ENCODE assay signal across 7 mouse cellular contexts in genomic region chr9:106280386-106280785, GRCm38 (mm10). TPM values are rescaled to one million over a fixed set of nuclear protein-coding genes. Genes with fewer than 3 reads are reported as not detected.
A peak's percentile ranks its signal among the peaks of the same experiment; 100 is the strongest.
DNase-seq lines count a peak whose midpoint lies in the region; ATAC-seq and TF ChIP-seq lines count a peak whose summit lies in the region.

No protein-coding gene starts in this region.

- peaks cover 27% of the 10 kb centered on the region for H3K36me3 ChIP-seq in erythroblast, embryonic 14.5 days (ENCODE audit: control insufficient read depth)
- peaks cover 17% of the 10 kb centered on the region; the same call in 1 of the 2 replicates for H3K36me3 ChIP-seq in heart, embryonic 15.5 days
- 0 out of 2 replicates have a peak, but pooled peaks cover 4% of the 10 kb centered on the region for H3K36me3 ChIP-seq in kidney, postnatal 0 days (ENCODE audit: insufficient read depth, low read length)

- H3K27me3 ChIP-seq in erythroblast, embryonic 14.5 days (ENCODE audit: control insufficient read depth), result no peaks in the 10 kb centered on the region
- H3K27me3 ChIP-seq in heart, embryonic 15.5 days, result no peaks in the 10 kb centered on the region
- H3K27me3 ChIP-seq in kidney, postnatal 0 days (ENCODE audit: insufficient read depth, low read length), result no peaks in the 10 kb centered on the region

- peak; percentile 64 for DNase-seq in Muller cell, postnatal 12 days (ENCODE audit: inconsistent ontology term)
- peak; percentile 77 for DNase-seq in brain, embryonic 14.5 days (ENCODE audit: low read depth)
- peak; percentile 89 for DNase-seq in kidney, postnatal 0 days (ENCODE audit: low spot score)
- peak; percentile 71 for DNase-seq in lung, postnatal 14 days
- DNase-seq in retina, adult 2 months (ENCODE audit: low read depth, low spot score), result peak; percentile 51

- WGBS in heart, embryonic 15.5 days, result under 1% methylated on average over 14 of the region's 14 CpGs
- under 1% methylated on average over 14 of the region's 14 CpGs for WGBS in kidney, postnatal 0 days

- H3K9ac ChIP-seq in heart, embryonic 15.5 days, result peak overlapping the region; percentile 80
- peak overlapping the region; percentile 56 for H3K9ac ChIP-seq in kidney, postnatal 0 days (ENCODE audit: low read depth, low read length)

- no peaks in the 10 kb centered on the region for H3K9me3 ChIP-seq in erythroblast, embryonic 14.5 days (ENCODE audit: control insufficient read depth, low read length)
- H3K9me3 ChIP-seq in heart, embryonic 15.5 days (replicated peaks), result no peaks in the 10 kb centered on the region
- no peaks in the 10 kb centered on the region for H3K9me3 ChIP-seq in kidney, postnatal 0 days (replicated peaks; ENCODE audit: low read length)

- ATAC-seq in heart, embryonic 15.5 days (replicated peaks; ENCODE audit: insufficient number of reproducible peaks, insufficient read depth, low FRiP score, low read depth), result 0 out of 2 replicates have a peak, but pooled peaks have one; percentile 44
- peak; percentile 52 for ATAC-seq in kidney, postnatal 0 days (replicated peaks; ENCODE audit: low FRiP score, low read depth)

- peak; percentile 64 for TF ChIP-seq CTCF in brain, embryonic 14.5 days (IDR thresholded peaks at IDR 0.05; ENCODE audit: borderline replicate concordance, extremely low read depth, insufficient read depth, insufficient read length)
- TF ChIP-seq CTCF in kidney, postnatal 0 days (IDR thresholded peaks at IDR 0.05; ENCODE audit: low read depth), result peak; percentile 78

- peak overlapping the region; percentile 86 for H3K27ac ChIP-seq in heart, embryonic 15.5 days
- peak overlapping the region; percentile 85 for H3K27ac ChIP-seq in kidney, postnatal 0 days

- peaks cover 26% of the 10 kb centered on the region for H3K4me1 ChIP-seq in erythroblast, embryonic 14.5 days (ENCODE audit: control insufficient read depth)
- H3K4me1 ChIP-seq in heart, embryonic 15.5 days (replicated peaks), result peaks cover 15% of the 10 kb centered on the region
- H3K4me1 ChIP-seq in kidney, postnatal 0 days (replicated peaks; ENCODE audit: insufficient read depth, low read length), result peaks cover 4% of the 10 kb centered on the region; the same call in 1 of the 2 replicates

- no peak for TF ChIP-seq POLR2A in brain, embryonic 14.5 days (IDR thresholded peaks at IDR 0.05; ENCODE audit: borderline replicate concordance, extremely low read depth, insufficient read depth, insufficient read length, poor library complexity, severe bottlenecking)

- H3K4me2 ChIP-seq in heart, embryonic 15.5 days, result peak overlapping the region; percentile 91
- H3K4me2 ChIP-seq in kidney, postnatal 0 days (ENCODE audit: low read length), result peak overlapping the region; percentile 88

- H3K4me3 ChIP-seq in erythroblast, embryonic 14.5 days (replicated peaks), result peak overlapping the region; percentile 70
- peak overlapping the region; percentile 83 for H3K4me3 ChIP-seq in heart, embryonic 15.5 days
- peak overlapping the region; percentile 53 for H3K4me3 ChIP-seq in kidney, postnatal 0 days (replicated peaks; ENCODE audit: low read depth, low read length)

RNA-seq across cellular contexts. Expression of gene Poc1a, which starts 0.5 kb away (rescaled TPM):
- polyA plus RNA-seq in brain, embryonic 14.5 days (2012; rRNA removed), result 10.4 and 15.4 TPM in 2 replicates
- polyA plus RNA-seq in erythroblast, embryonic 14.5 days (2012), result 1.8 and 3.7 TPM in 2 replicates
- 23.7 and 26.8 TPM in 2 replicates for polyA plus RNA-seq in heart, embryonic 15.5 days (2015; fragmentation: Nextera tagmentation; extraction: Ambion mirVana)
- 13.1 and 14.5 TPM in 2 replicates for polyA plus RNA-seq in kidney, postnatal 0 days (2015; fragmentation: Nextera tagmentation; extraction: Ambion mirVana)

RNA-seq across cellular contexts. Expression of gene Alas1, which starts 31.9 kb away (rescaled TPM):
- 75.2 and 75.4 TPM in 2 replicates for polyA plus RNA-seq in brain, embryonic 14.5 days (2012; rRNA removed)
- 0.43 and 0.52 TPM in 2 replicates for polyA plus RNA-seq in erythroblast, embryonic 14.5 days (2012)
- polyA plus RNA-seq in heart, embryonic 15.5 days (2015; fragmentation: Nextera tagmentation; extraction: Ambion mirVana), result 168 and 187 TPM in 2 replicates
- polyA plus RNA-seq in kidney, postnatal 0 days (2015; fragmentation: Nextera tagmentation; extraction: Ambion mirVana), result 142 and 152 TPM in 2 replicates

RNA-seq across cellular contexts. Expression of gene Tlr9, which starts 58.0 kb away (rescaled TPM):
- 0.23 and 0.45 TPM in 2 replicates for polyA plus RNA-seq in brain, embryonic 14.5 days (2012; rRNA removed)
- polyA plus RNA-seq in erythroblast, embryonic 14.5 days (2012), result 0.01 TPM in 1 of 2 replicates, not detected in the other
- polyA plus RNA-seq in heart, embryonic 15.5 days (2015; fragmentation: Nextera tagmentation; extraction: Ambion mirVana), result 0.04 and 0.08 TPM in 2 replicates
- 0.06 and 0.07 TPM in 2 replicates for polyA plus RNA-seq in kidney, postnatal 0 days (2015; fragmentation: Nextera tagmentation; extraction: Ambion mirVana)

Comparison
In these comparisons a context has a peak if more than half of its experiments do, and no peak if none do; other contexts are left out.
1. Peak in every context shown above with its lines: DNase-seq, ATAC-seq, H3K4me3 ChIP-seq and H3K27ac ChIP-seq.
2. RNA of gene Alas1, which starts 31.9 kb away (polyA plus RNA-seq): 168 to 187 TPM in heart, embryonic 15.5 days, 142 to 152 TPM in kidney, postnatal 0 days and 75.2 to 75.4 TPM in brain, embryonic 14.5 days; 0.43 to 0.52 TPM in erythroblast, embryonic 14.5 days; every median in the first group is over 10 times any median in the second.